Mouse (Mus musculus): ENCODE measurements around the gene 4930519G04Rik.
"Not testable (repeated sequence)": the region's sequence is repeated elsewhere in the genome, so short reads cannot be mapped to it uniquely, and the experiment has no call there.

4930519G04Rik gene

GRCm38 (mm10) chr5:114842155-114842554 is 11.3 kb upstream of the 4930519G04Rik start:
- DNase-seq = not testable (repeated sequence)

GRCm38 (mm10) chr5:114842674-114843073 is 10.8 kb upstream of the 4930519G04Rik start:
- DNase-seq = no peak

GRCm38 (mm10) chr5:114844371-114844770 is 9.1 kb upstream of the 4930519G04Rik start:
- DNase-seq = not testable (repeated sequence)

- DNase-seq = no peak
These were observed 1.8 kb upstream of the 4930519G04Rik start for GRCm38 (mm10) chr5:114851565-114852236.

- DNase-seq = no peak
These were observed 5.1 kb downstream of the 4930519G04Rik start, which contains the start of gene Gm9936 for GRCm38 (mm10) chr5:114858582-114858981. TSS of gene Gm9936 (minus strand) at chr5:114858682.

GRCm38 (mm10) chr5:114859253-114859652 is 5.8 kb downstream of the 4930519G04Rik start:
- peak; percentile 51 to 61 for DNase-seq

GRCm38 (mm10) chr5:114861730-114862129 is 8.3 kb downstream of the 4930519G04Rik start:
- no peak for DNase-seq

GRCm38 (mm10) chr5:114864813-114865212 is 11.3 kb downstream of the 4930519G04Rik start:
- DNase-seq = no peak

GRCm38 (mm10) chr5:114865279-114865678 is 11.8 kb downstream of the 4930519G04Rik start:
- DNase-seq = no peak

GRCm38 (mm10) chr5:114875858-114876257 is 22.4 kb downstream of the 4930519G04Rik start:
- peak in 1 of 2 experiments; percentile 10 for DNase-seq

- DNase-seq = no peak
These were observed 22.9 kb downstream of the 4930519G04Rik start for GRCm38 (mm10) chr5:114876331-114876730.

- DNase-seq = no peak
These were observed 24.0 kb downstream of the 4930519G04Rik start for GRCm38 (mm10) chr5:114877487-114877886.

GRCm38 (mm10) chr5:114879399-114879798 is 25.9 kb downstream of the 4930519G04Rik start:
- DNase-seq = no peak

GRCm38 (mm10) chr5:114882319-114882718 is 28.9 kb downstream of the 4930519G04Rik start:
- DNase-seq = not testable (repeated sequence)

- DNase-seq = no peak
These were observed 29.6 kb downstream of the 4930519G04Rik start for GRCm38 (mm10) chr5:114883022-114883421.

GRCm38 (mm10) chr5:114886801-114887200 is 33.3 kb downstream of the 4930519G04Rik start:
- no peak for DNase-seq

- DNase-seq = no peak
These were observed 35.5 kb downstream of the 4930519G04Rik start for GRCm38 (mm10) chr5:114888995-114889394.

GRCm38 (mm10) chr5:114895542-114895941 is 42.1 kb downstream of the 4930519G04Rik start:
- DNase-seq = no peak

- no peak for DNase-seq
These were observed 43.4 kb downstream of the 4930519G04Rik start, which contains the start of gene Oasl2 for GRCm38 (mm10) chr5:114896688-114897373. TSS of gene Oasl2 (plus strand) at chr5:114896936.

- DNase-seq = peak in 1 of 2 experiments; percentile 9
These were observed 43.9 kb downstream of the 4930519G04Rik start for GRCm38 (mm10) chr5:114897374-114897793.

- DNase-seq = no peak
These were observed 45.4 kb downstream of the 4930519G04Rik start for GRCm38 (mm10) chr5:114898857-114899256.

- DNase-seq = peak; percentile 33 to 38
These were observed 48.9 kb downstream of the 4930519G04Rik start for GRCm38 (mm10) chr5:114902413-114902812.

- no peak for DNase-seq
These were observed 55.3 kb downstream of the 4930519G04Rik start for GRCm38 (mm10) chr5:114908598-114909305.
